Mouse (Mus musculus): ENCODE measurements around the gene Ammecr1.

DNA sequence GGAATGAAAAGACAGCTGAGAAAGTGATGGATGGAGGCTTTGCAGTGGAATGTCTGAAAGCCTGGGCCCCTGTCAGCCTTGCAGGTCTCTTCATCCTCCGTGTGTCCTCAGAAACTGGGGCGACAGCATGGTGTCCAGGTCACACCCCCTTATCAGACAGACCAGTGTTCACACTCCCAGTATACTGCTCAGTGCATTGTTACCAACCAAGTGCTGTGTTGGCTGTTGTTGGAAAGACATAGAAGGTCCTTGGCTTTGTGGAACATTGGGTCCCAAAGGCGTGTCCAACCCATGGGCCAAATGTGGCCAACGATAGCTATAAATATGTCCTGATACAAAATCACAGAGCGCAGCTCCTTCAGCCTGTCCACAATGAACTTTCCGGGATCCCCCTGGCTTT lies 136.0 kb downstream of the Ammecr1 start:
- no peak for TF ChIP-seq CTCF (conservative IDR thresholded peaks at IDR 0.05; ENCODE audit: low read length)
- no peak for TF ChIP-seq NANOG (IDR thresholded peaks at IDR 0.05; ENCODE audit: borderline replicate concordance, low read length)

Measured in E14TG2a.4 (cell line).